Mouse (Mus musculus) heart, postnatal 10 days (tissue): ENCODE data around the gene Gm21828. TPM values are rescaled to one million over a fixed set of nuclear protein-coding genes. Genes with fewer than 3 reads are reported as not detected.
"Not testable (repeated sequence)": the region's sequence is repeated elsewhere in the genome, so short reads cannot be mapped to it uniquely, and the experiment has no call there.

Source experiments
- DNase-seq, 2 experiments: peaks; one replicate each; pipeline ENCODE4 v3.0.0; 2021
- intact Hi-C: fragments of 180-260 bp; cut with DNase I; formaldehyde crosslinking; loops from one replicate; pipeline ENCODE4 v1.15.1; 2025
- total RNA-seq, 2 experiments: library from RNA; stranded (reverse); gene quantifications; 2 replicates each; pipeline ENCODE4 v1.2.3; 2021

The Gm21828 gene
- not detected for total RNA-seq

DNA sequence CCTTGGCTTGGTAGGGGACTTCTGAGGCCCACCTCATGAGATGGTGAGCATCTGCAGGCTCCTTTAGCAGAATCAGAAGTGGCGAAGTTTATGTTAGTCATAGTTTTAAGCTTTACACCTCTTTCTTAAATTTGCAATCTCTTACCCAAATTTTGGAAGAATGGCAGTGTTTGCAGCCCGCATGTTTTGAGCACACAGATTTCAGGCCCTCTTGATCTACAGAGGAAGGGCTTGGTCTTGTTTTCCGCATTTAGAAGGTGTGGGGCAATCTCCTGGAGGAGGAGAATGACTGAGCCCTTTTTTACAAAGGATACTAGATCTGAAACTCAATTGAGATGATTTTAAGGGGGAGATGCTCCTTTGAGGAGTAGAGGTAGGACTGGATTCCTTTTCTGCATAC lies at the start of gene Gm21828:
Gene Gm21828 (minus strand): TSS at position 101 of the 400 bp plus-strand sequence.
- intact Hi-C loops, DNase-seq: not testable (repeated sequence)

DNA sequence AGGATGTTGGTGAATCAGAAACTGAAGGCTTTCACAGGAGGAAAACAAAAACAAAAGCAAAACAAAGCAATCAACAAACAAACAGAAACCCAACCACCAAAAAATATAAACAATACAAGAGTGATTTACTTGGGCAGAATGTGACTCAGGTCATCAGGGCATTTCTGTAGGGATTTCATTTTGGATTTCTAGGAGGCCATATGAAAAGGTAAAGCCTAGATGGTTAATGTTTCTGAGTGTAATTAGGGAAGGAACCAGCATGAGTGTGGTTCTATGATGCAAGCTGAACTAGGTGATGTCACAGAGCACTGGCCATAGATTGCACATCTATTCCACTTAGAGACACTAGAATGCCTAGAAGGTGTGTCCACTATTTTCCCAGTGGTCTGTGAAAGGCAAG lies 28.4 kb upstream of the Gm21828 start, which contains the start of the genes Gm21440 and Gm21454:
Gene Gm21440 (plus strand): TSS at position 301 of the 400 bp plus-strand sequence.
Gene Gm21454 (plus strand): TSS at position 352 of the 400 bp plus-strand sequence.
- DNase-seq, intact Hi-C loops: not testable (repeated sequence)

Other genes starting within 250 kb of the Gm21828 start
- gene Gm20807, start 181.0 kb downstream of the Gm21828 start, total RNA-seq, result not detected
- not detected for gene Gm21891, start 90.4 kb downstream of the Gm21828 start, total RNA-seq
- gene Gm21425, start 62.0 kb downstream of the Gm21828 start, total RNA-seq, result not detected
- gene Gm21440, start 28.5 kb upstream of the Gm21828 start, total RNA-seq, result not detected
- gene Gm21454, start 28.5 kb upstream of the Gm21828 start, total RNA-seq, result not detected
- gene Gm21725, start 125.1 kb upstream of the Gm21828 start, total RNA-seq, result not detected
- not detected for gene Gm21866, start 241.7 kb upstream of the Gm21828 start, total RNA-seq